Mouse (Mus musculus): ENCODE data around the gene Per3. TPM values are rescaled to one million over a fixed set of nuclear protein-coding genes. Genes with fewer than 3 reads are reported as not detected.

Gene Per3
- polyA plus RNA-seq, 1 experiment from 2014 or later = 8.0 TPM

GRCm38 (mm10) chr4:150963711-150964110, 80.8 kb downstream of the Per3 start:
- 61% methylated on average over 2 of the region's 2 CpGs for WGBS
- DNase-seq = no peak
- no peak for ATAC-seq (ENCODE audit: insufficient read depth)

GRCm38 (mm10) chr4:150962231-150962630, 82.2 kb downstream of the Per3 start:
- H3K4me1 ChIP-seq (ENCODE audit: insufficient read depth) = no peaks in the 10 kb centered on the region
- peak; percentile 56 for DNase-seq
- no peaks in the 10 kb centered on the region for H3K36me3 ChIP-seq (ENCODE audit: insufficient read depth)
- no peak overlapping the region for H3K27ac ChIP-seq (ENCODE audit: low read depth)
- H3K9ac ChIP-seq = no peak overlapping the region
- TF ChIP-seq CTCF (IDR thresholded peaks at IDR 0.05; ENCODE audit: low read depth) = no peak
- H3K9me3 ChIP-seq (ENCODE audit: low read depth, low read length) = no peaks in the 10 kb centered on the region
- no peak overlapping the region for H3K4me3 ChIP-seq (ENCODE audit: low read depth, low read length)
- no peak overlapping the region for H3K4me2 ChIP-seq
- 32% methylated on average over 6 of the region's 6 CpGs for WGBS
- no peaks in the 10 kb centered on the region for H3K27me3 ChIP-seq (ENCODE audit: insufficient read depth, low read length)
- ATAC-seq (ENCODE audit: insufficient read depth) = no peak

More at GRCm38 (mm10) chr4:150963711-150964110, 80.8 kb downstream of the Per3 start:
- Histone ChIP-seq H3K36me3 (ENCODE audit: insufficient read depth) (no peaks in the 10 kb centered on the region), H3K27me3 (ENCODE audit: insufficient read depth, low read length) (no peaks in the 10 kb centered on the region), H3K9ac (no peak overlapping the region), H3K4me3 (ENCODE audit: low read depth, low read length) (no peak overlapping the region), H3K4me1 (ENCODE audit: insufficient read depth) (no peaks in the 10 kb centered on the region), H3K4me2 (no peak overlapping the region), H3K9me3 (ENCODE audit: low read depth, low read length) (no peaks in the 10 kb centered on the region), H3K27ac (ENCODE audit: low read depth) (no peak overlapping the region)
- no peak for TF ChIP-seq CTCF (IDR thresholded peaks at IDR 0.05; ENCODE audit: low read depth)

DNA sequence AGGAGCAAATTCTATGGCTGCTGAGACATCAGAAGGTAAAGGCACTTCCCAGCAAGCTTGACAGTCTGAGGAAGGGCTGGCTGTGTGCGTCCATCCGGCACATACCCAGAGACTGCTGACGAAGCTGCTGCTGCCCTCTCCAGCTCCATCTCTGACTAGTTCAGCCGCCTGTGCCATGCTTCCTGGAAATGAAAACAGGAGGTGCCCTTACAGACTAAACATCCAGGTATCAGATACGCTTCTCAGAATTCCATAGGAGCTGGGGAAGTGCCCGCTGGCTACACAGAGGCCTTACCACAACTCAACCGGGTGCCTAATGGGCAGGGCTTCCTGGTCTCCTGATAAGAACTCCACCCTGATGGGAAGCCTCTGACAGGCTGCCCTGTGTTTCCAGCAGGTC, 85.9 kb downstream of the Per3 start:
- H3K27me3 ChIP-seq (ENCODE audit: insufficient read depth, low read length) = no peaks in the 10 kb centered on the region
- DNase-seq = no peak
- TF ChIP-seq CTCF (IDR thresholded peaks at IDR 0.05; ENCODE audit: low read depth) = no peak
- no peak overlapping the region for H3K27ac ChIP-seq (ENCODE audit: low read depth)
- H3K4me3 ChIP-seq (ENCODE audit: low read depth, low read length) = no peak overlapping the region
- WGBS = 69% methylated on average over 7 of the region's 7 CpGs
- no peaks in the 10 kb centered on the region for H3K4me1 ChIP-seq (ENCODE audit: insufficient read depth)
- no peaks in the 10 kb centered on the region for H3K9me3 ChIP-seq (ENCODE audit: low read depth, low read length)
- no peaks in the 10 kb centered on the region for H3K36me3 ChIP-seq (ENCODE audit: insufficient read depth)
- H3K9ac ChIP-seq = no peak overlapping the region
- ATAC-seq (ENCODE audit: insufficient read depth) = no peak
- no peak overlapping the region for H3K4me2 ChIP-seq

- no peaks in the 10 kb centered on the region for H3K36me3 ChIP-seq (ENCODE audit: insufficient read depth)
- no peaks in the 10 kb centered on the region for H3K27me3 ChIP-seq (ENCODE audit: insufficient read depth, low read length)
- no peaks in the 10 kb centered on the region for H3K9me3 ChIP-seq (ENCODE audit: low read depth, low read length)
- H3K9ac ChIP-seq = no peak overlapping the region
- no peak overlapping the region for H3K4me3 ChIP-seq (ENCODE audit: low read depth, low read length)
- no peaks in the 10 kb centered on the region for H3K4me1 ChIP-seq (ENCODE audit: insufficient read depth)
- WGBS = 28% methylated on average over 1 of the region's 1 CpGs
- DNase-seq = no peak
- no peak overlapping the region for H3K27ac ChIP-seq (ENCODE audit: low read depth)
- no peak for ATAC-seq (ENCODE audit: insufficient read depth)
- no peak overlapping the region for H3K4me2 ChIP-seq
- TF ChIP-seq CTCF (IDR thresholded peaks at IDR 0.05; ENCODE audit: low read depth) = no peak
Observed at GRCm38 (mm10) chr4:150957106-150957458, 87.4 kb downstream of the Per3 start.

- Histone ChIP-seq H3K27ac (ENCODE audit: low read depth) (no peak overlapping the region), H3K36me3 (ENCODE audit: insufficient read depth) (no peaks in the 10 kb centered on the region), H3K9me3 (ENCODE audit: low read depth, low read length) (no peaks in the 10 kb centered on the region), H3K4me1 (ENCODE audit: insufficient read depth) (no peaks in the 10 kb centered on the region), H3K27me3 (ENCODE audit: insufficient read depth, low read length) (no peaks in the 10 kb centered on the region), H3K4me3 (ENCODE audit: low read depth, low read length) (no peak overlapping the region), H3K4me2 (no peak overlapping the region), H3K9ac (no peak overlapping the region)
- peak; percentile 44 for DNase-seq
- WGBS = 48% methylated on average over 13 of the region's 13 CpGs
- ATAC-seq (ENCODE audit: insufficient read depth) = no peak
- no peak for TF ChIP-seq CTCF (IDR thresholded peaks at IDR 0.05; ENCODE audit: low read depth)
Observed at GRCm38 (mm10) chr4:150956369-150957105, 87.9 kb downstream of the Per3 start.

Other genes starting within 250 kb of the Per3 start
- gene Errfi1, start 190.7 kb downstream of the Per3 start, polyA plus RNA-seq (2014; fragmentation: Nextera tagmentation; extraction: Ambion mirVana) = 41.5 and 48.3 TPM in 2 replicates
- gene Park7, start 130.2 kb downstream of the Per3 start, polyA plus RNA-seq (2014; fragmentation: Nextera tagmentation; extraction: Ambion mirVana) = 477 and 500 TPM in 2 replicates
- 0.12 TPM in 1 of 2 replicates, not detected in the other for gene Tnfrsf9, start 130.1 kb downstream of the Per3 start, polyA plus RNA-seq (2014; fragmentation: Nextera tagmentation; extraction: Ambion mirVana)
- gene Uts2, start 47.6 kb downstream of the Per3 start, polyA plus RNA-seq (2014; fragmentation: Nextera tagmentation; extraction: Ambion mirVana) = not detected in 2 replicates
- 93.4 and 98.6 TPM in 2 replicates for gene Vamp3, start 13.3 kb upstream of the Per3 start, polyA plus RNA-seq (2014; fragmentation: Nextera tagmentation; extraction: Ambion mirVana)
- gene Gm13090, start 44.9 kb upstream of the Per3 start, polyA plus RNA-seq (2014; fragmentation: Nextera tagmentation; extraction: Ambion mirVana) = not detected in 2 replicates

All from lung, embryonic 14.5 days (tissue).